ENCODE assay signal across 9 mouse cellular contexts in the genomic region with DNA sequence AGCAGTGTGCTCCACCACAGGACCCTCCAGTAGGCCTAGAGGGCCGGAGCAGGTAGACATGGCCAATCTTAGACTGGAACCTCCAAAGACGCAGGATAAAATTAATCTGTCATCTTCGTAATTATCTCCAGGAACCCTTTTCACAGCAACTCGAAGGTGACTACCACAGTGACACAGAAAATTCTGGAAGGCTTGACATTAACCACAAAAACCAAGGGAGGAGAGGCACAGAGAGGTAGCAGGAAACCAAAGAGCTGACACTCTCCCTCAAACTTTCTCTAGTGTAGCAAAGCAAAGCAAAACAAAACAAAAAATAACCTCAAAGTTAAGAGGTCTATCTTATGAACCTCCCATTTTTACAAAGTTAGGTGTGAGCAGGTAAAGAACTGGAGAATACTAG.
"Had no signal": no experiment of that assay in that cellular context is flagged by ENCODE, and none has a peak within 500 bp of the region (broad histone marks: within the 10 kb centered on the region; RNA-seq: fewer than 3 reads in every experiment).

No protein-coding gene starts in this region.

- ATAC-seq: liver, postnatal 0 days; lung, postnatal 0 days; midbrain, embryonic 16.5 days had no signal

- DNase-seq: kidney, postnatal 14 days; kidney, postnatal 4 days; left cerebral cortex, postnatal 4 days; liver, postnatal 0 days; lung, embryonic 14.5 days; thymus, adult 18-20 months; thymus, postnatal 36 days had no signal
